Mouse (Mus musculus): ENCODE measurements at regions not wholly inside any gene's neighbourhood (a gene's known extent, or its start where the extent isn't known, plus 50 kb on each side); places are given as distances from the start of the nearest gene placed in this dataset.

- TF ChIP-seq POLR2AphosphoS2 (IDR thresholded peaks at IDR 0.05; ENCODE audit: low read length) = no peak
- no peak for TF ChIP-seq CTCF (IDR thresholded peaks at IDR 0.05 in 2 of 3, conservative IDR thresholded peaks at IDR 0.05 in 1 of 3; ENCODE audit: control insufficient read depth in 1 of 3, insufficient read depth in 1 of 3, low read depth in 2 of 3, low read length in 3 of 3, poor library complexity in 1 of 3, severe bottlenecking in 1 of 3)
- no peak for TF ChIP-seq BHLHE40 (IDR thresholded peaks at IDR 0.05; ENCODE audit: borderline replicate concordance, low read depth, low read length)
- TF ChIP-seq TCF12 (IDR thresholded peaks at IDR 0.05; ENCODE audit: low read depth, low read length) = no peak
- no peak for TF ChIP-seq MAFK (IDR thresholded peaks at IDR 0.05; ENCODE audit: borderline replicate concordance, low read depth, low read length)
- TF ChIP-seq POLR2A (IDR thresholded peaks at IDR 0.05; ENCODE audit: control insufficient read depth in 1 of 2, insufficient read depth in 1 of 2, low read depth in 1 of 2, low read length in 2 of 2, poor library complexity in 1 of 2) = no peak
- TF ChIP-seq ZNF384 (IDR thresholded peaks at IDR 0.05; ENCODE audit: low read depth, low read length) = no peak
- TF ChIP-seq CHD2 (IDR thresholded peaks at IDR 0.05; ENCODE audit: low read length) = no peak
- no peak for TF ChIP-seq EP300 (IDR thresholded peaks at IDR 0.05; ENCODE audit: low read depth in 1 of 2, low read length in 2 of 2)
- TF ChIP-seq JUND (IDR thresholded peaks at IDR 0.05; ENCODE audit: low read depth, low read length) = no peak
- no peak for TF ChIP-seq POLR2AphosphoS5 (IDR thresholded peaks at IDR 0.05; ENCODE audit: borderline replicate concordance, low read depth, low read length)
- no peak for TF ChIP-seq MEF2A (IDR thresholded peaks at IDR 0.05; ENCODE audit: extremely low read depth, insufficient replicate concordance, low read depth, low read length, poor library complexity, severe bottlenecking)
- no peak for TF ChIP-seq NELFE (IDR thresholded peaks at IDR 0.05; ENCODE audit: low read depth, low read length)
- TF ChIP-seq KAT2A (conservative IDR thresholded peaks at IDR 0.05; ENCODE audit: low read depth, low read length) = no peak
These were observed 71.4 kb downstream of the Rpl14 start for GRCm38 (mm10) chr9:120642656-120643055.
